Mouse (Mus musculus): ENCODE measurements around the gene Abracl.

Gene Abracl

GRCm38 (mm10) chr10:18022741-18023347 lies at the start of gene Abracl:
Abracl (minus strand) TSS chr10:18023288.
- DNase-seq (ENCODE audit: low spot score in 2 of 2) = peak; percentile 45 to 62

- no peak for DNase-seq (ENCODE audit: low spot score in 2 of 2)
These were observed 49.8 kb upstream of the Abracl start for GRCm38 (mm10) chr10:18072871-18073270.

GRCm38 (mm10) chr10:18070616-18071015 lies 47.5 kb upstream of the Abracl start:
- no peak for DNase-seq (ENCODE audit: low spot score in 2 of 2)

- DNase-seq (ENCODE audit: low spot score in 2 of 2) = peak in 1 of 2 experiments; percentile 16
These were observed 47.1 kb upstream of the Abracl start for GRCm38 (mm10) chr10:18070144-18070543.

- DNase-seq (ENCODE audit: low spot score in 2 of 2) = no peak
These were observed 46.5 kb upstream of the Abracl start for GRCm38 (mm10) chr10:18069576-18069975.

- no peak for DNase-seq (ENCODE audit: low spot score in 2 of 2)
These were observed 45.8 kb upstream of the Abracl start for GRCm38 (mm10) chr10:18068880-18069279.

GRCm38 (mm10) chr10:18067761-18068446 lies 44.8 kb upstream of the Abracl start:
- DNase-seq (ENCODE audit: low spot score in 2 of 2) = no peak

GRCm38 (mm10) chr10:18066031-18066439 lies 42.9 kb upstream of the Abracl start:
- DNase-seq (ENCODE audit: low spot score in 2 of 2) = no peak

GRCm38 (mm10) chr10:18064606-18065228 lies 41.6 kb upstream of the Abracl start:
- no peak for DNase-seq (ENCODE audit: low spot score in 2 of 2)

GRCm38 (mm10) chr10:18061533-18061932 lies 38.4 kb upstream of the Abracl start:
- no peak for DNase-seq (ENCODE audit: low spot score in 2 of 2)

- DNase-seq (ENCODE audit: low spot score in 2 of 2) = no peak
These were observed 37.7 kb upstream of the Abracl start for GRCm38 (mm10) chr10:18060778-18061177.

- no peak for DNase-seq (ENCODE audit: low spot score in 2 of 2)
These were observed 36.7 kb upstream of the Abracl start for GRCm38 (mm10) chr10:18059807-18060206.

GRCm38 (mm10) chr10:18058681-18059338 lies 35.7 kb upstream of the Abracl start:
- no peak for DNase-seq (ENCODE audit: low spot score in 2 of 2)

GRCm38 (mm10) chr10:18056391-18056745 lies 33.3 kb upstream of the Abracl start:
- no peak for DNase-seq (ENCODE audit: low spot score in 2 of 2)

GRCm38 (mm10) chr10:18055696-18056390 lies 32.8 kb upstream of the Abracl start, which contains the start of gene Reps1:
Reps1 (plus strand) TSS chr10:18055861.
- DNase-seq (ENCODE audit: low spot score in 2 of 2) = peak in 1 of 2 experiments; percentile 44

- DNase-seq (ENCODE audit: low spot score in 2 of 2) = peak; percentile 58 to 86
These were observed 32.1 kb upstream of the Abracl start for GRCm38 (mm10) chr10:18055009-18055695.

GRCm38 (mm10) chr10:18047380-18048146 lies 24.5 kb upstream of the Abracl start:
- no peak for DNase-seq (ENCODE audit: low spot score in 2 of 2)

- DNase-seq (ENCODE audit: low spot score in 2 of 2) = no peak
These were observed 23.3 kb upstream of the Abracl start for GRCm38 (mm10) chr10:18046380-18046779.

- DNase-seq (ENCODE audit: low spot score in 2 of 2) = no peak
These were observed 13.8 kb upstream of the Abracl start for GRCm38 (mm10) chr10:18036849-18037248.

- DNase-seq (ENCODE audit: low spot score in 2 of 2) = no peak
These were observed 11.3 kb upstream of the Abracl start for GRCm38 (mm10) chr10:18034408-18034807.

Measured in cerebellum, postnatal 4 days (tissue).